Mouse (Mus musculus): ENCODE measurements at regions not wholly inside any gene's neighbourhood (a gene's known extent, or its start where the extent isn't known, plus 50 kb on each side); places are given as distances from the start of the nearest gene placed in this dataset.

GRCm38 (mm10) chr9:31794911-31795310, 118.4 kb downstream of the Barx2 start:
- DNase-seq (ENCODE audit: low read depth) = no peak

DNA sequence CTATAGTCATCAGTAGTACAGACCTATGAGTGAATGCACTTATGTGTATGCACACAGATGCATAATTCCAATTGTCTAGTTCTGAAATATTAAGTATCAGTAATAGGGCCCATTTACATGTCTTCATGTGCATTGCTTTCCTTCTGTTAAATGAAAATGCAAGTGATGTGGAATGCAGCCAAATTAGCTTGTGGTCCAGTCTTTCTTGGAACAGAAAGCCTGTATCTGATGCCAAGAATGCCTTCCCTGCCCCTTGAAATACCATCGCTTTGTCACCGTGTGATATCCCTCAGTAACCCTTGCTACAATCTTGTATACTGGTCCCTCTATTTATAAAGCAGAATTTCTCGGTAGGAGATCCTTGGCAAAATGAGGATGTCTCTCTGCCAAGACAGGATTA, 137.3 kb downstream of the Barx2 start:
- DNase-seq (ENCODE audit: low read depth) = no peak

DNA sequence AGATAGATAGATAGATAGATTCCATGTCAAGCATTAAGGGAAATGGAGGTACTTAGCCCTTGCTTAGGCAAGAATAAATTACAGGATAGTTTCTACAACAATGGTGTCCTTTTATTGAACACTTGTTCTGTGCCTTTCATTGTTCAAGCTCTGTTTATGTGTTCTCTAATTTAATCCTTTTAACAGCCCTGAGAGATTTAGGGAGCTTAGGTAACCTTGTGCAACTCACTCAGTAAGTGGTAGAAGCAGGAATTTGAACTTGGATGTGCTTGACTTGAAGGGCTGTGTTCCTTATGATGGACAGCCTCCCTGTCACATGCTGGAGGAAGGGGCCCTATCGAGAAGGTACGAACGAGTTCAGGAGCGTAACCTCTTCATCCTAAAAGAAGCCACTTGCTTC, 147.9 kb downstream of the Barx2 start:
- no peak for DNase-seq (ENCODE audit: low read depth)

- no peak for DNase-seq (ENCODE audit: low read depth)
Observed at GRCm38 (mm10) chr9:31757894-31758561, 155.2 kb downstream of the Barx2 start.

GRCm38 (mm10) chr9:31730443-31730842, 182.8 kb downstream of the Barx2 start:
- no peak for DNase-seq (ENCODE audit: low read depth)

DNA sequence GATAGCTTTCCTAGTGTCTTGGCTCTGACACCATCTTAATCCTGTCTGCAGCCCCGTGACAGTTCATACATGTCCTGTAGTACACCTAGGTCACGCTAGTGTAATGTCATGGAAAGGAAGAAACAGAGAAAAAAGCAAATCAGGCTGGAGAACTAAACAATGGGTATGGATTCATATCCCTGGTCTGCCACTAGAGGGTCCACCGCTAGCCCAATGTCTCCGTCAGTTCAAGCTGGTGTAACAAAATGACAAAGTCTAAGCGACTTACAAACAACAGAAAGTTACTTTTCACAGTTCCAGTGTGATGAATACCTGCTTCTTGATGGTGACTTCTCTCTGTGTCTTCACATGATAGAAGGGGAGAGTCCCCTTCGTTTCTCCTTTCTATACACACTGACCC, 194.0 kb downstream of the Barx2 start:
- no peak for DNase-seq (ENCODE audit: low read depth)

DNA sequence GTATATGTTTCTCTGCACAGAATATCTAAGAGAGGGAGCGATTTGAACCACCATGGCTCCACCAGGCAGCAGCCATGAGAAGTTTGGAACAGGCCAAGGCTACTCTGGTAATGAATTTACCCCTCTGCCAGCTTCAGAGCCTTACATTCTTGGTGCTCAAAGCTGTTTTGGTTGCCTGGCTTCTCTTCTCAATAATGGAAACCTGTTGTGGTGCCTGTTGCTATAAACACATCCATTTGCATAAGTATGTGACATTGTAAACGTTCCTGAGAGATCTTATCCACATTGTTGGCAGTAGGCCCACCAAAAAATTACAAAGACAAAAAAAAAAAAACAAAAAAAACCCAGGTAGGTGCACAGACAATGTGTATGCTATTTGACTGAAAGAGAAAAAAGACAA, 203.2 kb downstream of the Barx2 start:
- no peak for DNase-seq (ENCODE audit: low read depth)

DNA sequence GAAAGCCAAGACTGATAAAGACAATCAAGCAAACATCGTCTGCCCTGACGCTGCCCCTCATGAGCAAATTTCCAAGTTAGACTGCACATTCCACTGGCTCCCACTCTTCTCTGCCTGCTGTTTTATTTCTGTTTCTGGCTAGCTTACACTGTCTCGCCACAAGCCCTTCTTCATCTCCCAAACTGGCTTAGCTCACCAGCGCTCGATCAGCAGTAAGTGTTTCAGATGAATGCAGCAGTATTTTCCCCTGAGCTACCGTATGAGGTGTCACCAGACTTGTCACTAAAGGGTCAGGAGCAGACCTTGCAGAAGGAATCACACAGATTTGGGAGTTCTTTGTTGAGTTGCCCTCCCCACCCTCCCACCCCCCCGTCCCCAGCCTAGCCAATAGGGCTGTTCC, 206.6 kb downstream of the Barx2 start:
- DNase-seq (ENCODE audit: low read depth) = no peak

GRCm38 (mm10) chr9:31690921-31691475, 222.3 kb downstream of the Barx2 start:
- DNase-seq (ENCODE audit: low read depth) = no peak

DNA sequence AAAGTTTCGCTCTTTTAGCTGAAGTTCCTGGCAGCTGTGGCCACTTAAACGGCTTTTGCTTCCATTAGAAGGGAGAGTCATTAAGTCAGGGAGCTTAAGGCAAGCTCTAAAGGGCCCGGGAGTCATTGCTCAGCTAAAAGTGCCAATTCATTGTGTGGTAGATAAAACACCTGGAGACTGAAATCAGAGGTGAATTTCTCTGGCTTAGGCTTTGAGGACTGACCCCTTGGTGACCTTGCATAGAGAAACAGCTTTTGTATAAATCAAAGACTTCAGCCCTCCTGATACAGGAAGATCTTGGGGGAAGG, 224.1 kb upstream of the Tmem45b start:
- no peak for DNase-seq (ENCODE audit: low read depth)

DNA sequence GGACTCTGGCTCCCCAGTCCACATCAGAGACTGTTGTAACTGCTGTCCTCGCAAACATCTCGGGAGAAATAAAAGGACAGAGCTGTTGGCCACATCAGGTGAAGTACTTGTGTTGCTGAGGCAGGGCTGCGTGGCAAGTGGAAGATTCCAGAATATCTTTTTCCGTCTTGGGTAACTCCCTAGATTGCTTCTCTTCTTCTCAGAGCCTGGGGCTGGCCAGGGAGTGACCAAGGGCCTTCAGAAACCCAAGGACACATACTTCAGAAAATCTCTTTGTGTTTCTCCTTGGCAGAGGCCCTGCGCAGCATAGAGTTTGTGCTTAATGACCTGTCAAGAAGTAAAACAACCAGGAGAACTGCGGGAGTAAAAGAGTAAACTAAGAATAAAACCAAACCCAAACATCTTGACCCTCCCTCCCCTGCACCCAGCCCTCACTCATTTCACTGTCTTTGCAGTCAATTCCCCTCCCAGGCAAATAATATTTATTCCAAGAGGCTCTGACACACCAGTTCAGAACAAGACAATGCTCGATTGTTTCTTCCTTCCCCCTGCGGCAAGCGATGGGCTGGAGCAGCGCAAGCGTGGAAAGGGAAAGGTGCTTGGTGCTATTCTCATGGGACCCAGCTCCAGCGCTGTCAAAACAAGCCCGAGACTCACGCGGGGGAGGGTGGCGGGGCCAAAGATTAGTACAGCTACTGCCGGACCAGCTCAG, 223.6 kb upstream of the Tmem45b start:
- DNase-seq (ENCODE audit: low read depth) = no peak

DNA sequence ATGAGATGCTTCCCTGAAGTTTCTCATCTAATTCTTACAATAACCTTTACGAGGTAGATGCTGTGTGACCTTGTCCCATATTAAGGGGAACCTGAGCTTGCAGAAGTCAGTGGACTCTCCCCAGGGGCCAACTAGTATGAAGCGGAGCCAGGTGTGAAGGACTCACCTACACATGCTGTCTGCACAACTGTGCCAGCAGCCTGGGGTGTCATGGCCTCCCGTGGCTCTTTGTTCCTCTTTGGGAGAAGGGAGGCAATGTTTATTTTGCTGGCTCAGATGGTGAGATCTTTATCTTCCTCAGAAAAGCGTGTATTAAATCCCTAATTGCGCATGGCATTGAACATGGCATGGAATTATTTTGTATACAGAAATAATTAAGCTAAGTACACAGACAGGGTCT, 222.2 kb upstream of the Tmem45b start:
- DNase-seq (ENCODE audit: low read depth) = no peak

DNA sequence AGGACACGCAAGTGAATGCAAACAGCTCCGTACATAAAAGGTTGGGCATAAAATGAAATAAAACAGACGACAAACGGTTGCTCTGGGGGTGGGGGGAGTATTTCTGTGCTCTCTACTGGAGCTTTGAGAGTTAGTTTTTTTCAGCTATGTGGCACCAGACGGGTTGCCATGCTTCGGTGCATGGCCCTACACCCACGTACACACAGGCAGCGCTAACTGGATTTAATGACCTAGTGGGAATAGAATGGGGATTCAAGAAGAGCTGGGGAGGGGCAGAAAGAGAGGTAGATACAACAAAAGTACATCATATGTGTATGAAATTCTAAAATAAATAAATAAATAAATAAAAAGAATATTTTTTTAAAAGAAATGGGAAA, 220.5 kb upstream of the Tmem45b start:
- DNase-seq (ENCODE audit: low read depth) = no peak

- DNase-seq (ENCODE audit: low read depth) = no peak
Observed at GRCm38 (mm10) chr9:31684099-31684811, 220.0 kb upstream of the Tmem45b start.

DNA sequence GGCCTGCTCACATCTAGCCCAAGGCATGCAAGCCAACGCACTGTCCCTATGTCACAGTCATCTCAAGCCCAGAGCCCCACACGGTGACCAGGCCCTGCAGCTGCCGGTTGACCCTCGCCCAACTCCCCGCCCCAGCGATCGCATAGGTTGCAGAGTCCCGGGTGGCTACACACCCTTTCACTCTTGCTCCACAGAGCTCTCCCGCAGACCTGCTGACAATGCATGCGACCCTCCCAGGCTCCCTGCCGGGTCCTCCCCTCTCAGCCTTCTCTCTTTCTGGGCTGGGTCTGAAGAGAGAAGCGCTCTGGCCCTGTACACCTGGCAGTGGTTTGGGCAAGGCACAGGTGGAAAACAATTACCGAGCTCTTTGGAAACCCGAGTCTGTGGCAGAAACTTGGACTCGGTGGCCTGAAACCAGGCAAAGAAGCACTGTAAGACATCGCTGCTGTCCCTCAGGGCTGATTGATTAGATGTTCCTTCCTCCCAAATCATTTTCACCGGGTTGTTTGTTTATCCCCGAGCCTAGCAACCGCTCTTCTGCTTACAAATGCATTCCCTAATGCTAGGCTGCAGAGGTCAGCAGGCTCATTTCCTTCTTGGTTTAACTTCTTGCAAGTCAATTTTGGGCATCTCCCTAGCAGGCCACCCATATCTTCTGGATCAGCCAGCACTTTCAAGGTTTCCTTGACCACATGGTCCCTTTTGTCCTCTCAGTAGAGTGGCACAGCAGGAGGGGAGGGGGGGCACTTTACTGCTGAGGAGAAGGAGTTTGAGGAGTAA, 219.2 kb upstream of the Tmem45b start:
- no peak for DNase-seq (ENCODE audit: low read depth)

- no peak for DNase-seq (ENCODE audit: low read depth)
Observed at GRCm38 (mm10) chr9:31682893-31683292, 218.6 kb upstream of the Tmem45b start.

DNA sequence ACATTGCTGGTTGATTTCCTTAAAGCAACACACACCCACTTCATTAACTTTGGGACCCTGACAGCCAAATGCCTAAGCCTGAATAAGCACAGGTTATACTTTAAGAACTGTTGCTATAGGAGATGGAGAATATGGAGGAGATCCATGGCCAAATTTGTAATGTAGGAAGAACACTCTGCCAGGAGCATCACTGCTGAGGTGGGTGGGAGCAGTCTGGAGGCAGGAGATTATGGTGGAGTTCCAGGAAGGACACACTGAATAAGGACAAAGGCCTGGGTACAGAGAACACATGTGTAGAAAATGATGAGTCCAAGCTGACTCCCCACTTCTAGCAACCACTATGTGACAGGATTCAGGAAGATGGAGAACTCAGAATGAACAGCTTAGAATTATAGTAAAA, 212.9 kb upstream of the Tmem45b start:
- no peak for DNase-seq (ENCODE audit: low read depth)

DNA sequence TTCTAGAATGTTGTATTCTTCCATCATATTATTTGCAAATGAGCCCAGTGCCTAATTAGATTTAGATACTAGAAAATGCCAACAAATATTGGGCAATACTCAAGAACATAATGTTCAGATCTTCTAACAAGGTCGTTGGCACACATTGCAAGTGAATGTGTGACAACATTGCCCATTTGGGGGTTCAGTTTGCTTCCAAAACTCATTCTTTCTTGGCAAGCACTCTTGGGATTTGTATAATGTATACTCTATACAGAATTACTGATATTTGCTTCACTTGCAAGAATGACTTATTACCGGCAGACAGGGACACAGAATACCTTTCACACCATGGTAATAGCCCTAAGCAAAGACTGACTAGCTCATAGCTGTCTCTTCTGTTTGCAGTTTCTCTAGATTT, 194.8 kb upstream of the Tmem45b start:
- no peak for DNase-seq (ENCODE audit: low read depth)

GRCm38 (mm10) chr9:31657612-31658011, 193.3 kb upstream of the Tmem45b start:
- DNase-seq (ENCODE audit: low read depth) = no peak

GRCm38 (mm10) chr9:31656676-31657075, 192.4 kb upstream of the Tmem45b start:
- no peak for DNase-seq (ENCODE audit: low read depth)

GRCm38 (mm10) chr9:31654747-31655146, 190.5 kb upstream of the Tmem45b start:
- no peak for DNase-seq (ENCODE audit: low read depth)

- DNase-seq (ENCODE audit: low read depth) = no peak
Observed at GRCm38 (mm10) chr9:31654213-31654612, 190.0 kb upstream of the Tmem45b start.
